Mouse (Mus musculus) cerebellum, postnatal 14 days (tissue): Measurements from ENCODE around the gene Cd48.
"Not testable (repeated sequence)": the region's sequence is repeated elsewhere in the genome, so short reads cannot be mapped to it uniquely, and the experiment has no call there.

Source experiments
- DNase-seq, 2 experiments: peaks; one replicate each; pipeline ENCODE4 v3.0.0; 2021; ENCODE audit warnings: mixed read lengths in 2 of 2

Gene Cd48

GRCm38 (mm10) chr1:171698983-171699382, 17.2 kb downstream of the Cd48 start:
- DNase-seq, result peak; percentile 73 to 84

GRCm38 (mm10) chr1:171713736-171714135, 31.9 kb downstream of the Cd48 start:
- DNase-seq, result not testable (repeated sequence)

- DNase-seq, result no peak
These were observed 33.6 kb downstream of the Cd48 start for GRCm38 (mm10) chr1:171715434-171715833.

GRCm38 (mm10) chr1:171716232-171716631, 34.4 kb downstream of the Cd48 start:
- no peak for DNase-seq

- DNase-seq, result no peak
These were observed 49.4 kb downstream of the Cd48 start for GRCm38 (mm10) chr1:171731195-171731594.

- DNase-seq, result no peak
These were observed 53.1 kb downstream of the Cd48 start for GRCm38 (mm10) chr1:171734898-171735297.

- no peak for DNase-seq
These were observed 66.5 kb downstream of the Cd48 start for GRCm38 (mm10) chr1:171748127-171748969.
